Mouse (Mus musculus): ENCODE results near the gene Bach2. TPM values are rescaled to one million over a fixed set of nuclear protein-coding genes. Genes with fewer than 3 reads are reported as not detected.

Gene Bach2
- polyA plus RNA-seq, 1 experiment from 2014 or later = 5.9 TPM

- Histone ChIP-seq H3K9ac (ENCODE audit: low read depth, low read length) (no peak overlapping the region), H3K4me1 (replicated peaks; ENCODE audit: insufficient read depth, low read length) (no peaks in the 10 kb centered on the region), H3K4me3 (replicated peaks; ENCODE audit: low read depth, low read length) (no peak overlapping the region), H3K4me2 (ENCODE audit: low read length) (no peak overlapping the region), H3K36me3 (ENCODE audit: insufficient read depth, low read length) (no peaks in the 10 kb centered on the region), H3K27me3 (ENCODE audit: insufficient read depth, low read length) (no peaks in the 10 kb centered on the region), H3K9me3 (replicated peaks; ENCODE audit: low read length) (no peaks in the 10 kb centered on the region), H3K27ac (no peak overlapping the region)
- TF ChIP-seq CTCF (IDR thresholded peaks at IDR 0.05; ENCODE audit: low read depth) = no peak
- DNase-seq (ENCODE audit: low spot score) = no peak
- WGBS = 97% methylated on average over 8 of the region's 8 CpGs
- ATAC-seq (replicated peaks; ENCODE audit: low FRiP score, low read depth) = no peak
Measured at GRCm38 (mm10) chr4:32408535-32408934, 169.9 kb downstream of the Bach2 start.

- Histone ChIP-seq H3K4me3 (replicated peaks; ENCODE audit: low read depth, low read length) (no peak overlapping the region), H3K9ac (ENCODE audit: low read depth, low read length) (no peak overlapping the region), H3K4me1 (replicated peaks; ENCODE audit: insufficient read depth, low read length) (no peaks in the 10 kb centered on the region), H3K27me3 (ENCODE audit: insufficient read depth, low read length) (no peaks in the 10 kb centered on the region), H3K9me3 (replicated peaks; ENCODE audit: low read length) (no peaks in the 10 kb centered on the region), H3K36me3 (ENCODE audit: insufficient read depth, low read length) (no peaks in the 10 kb centered on the region), H3K27ac (no peak overlapping the region), H3K4me2 (ENCODE audit: low read length) (no peak overlapping the region)
- 69% methylated on average over 9 of the region's 9 CpGs for WGBS
- ATAC-seq (replicated peaks; ENCODE audit: low FRiP score, low read depth) = no peak
- TF ChIP-seq CTCF (IDR thresholded peaks at IDR 0.05; ENCODE audit: low read depth) = peak; percentile 37; the same call in 1 of the 2 replicates
- DNase-seq (ENCODE audit: low spot score) = no peak
Measured at GRCm38 (mm10) chr4:32409116-32409880, 170.7 kb downstream of the Bach2 start.

- H3K27ac ChIP-seq = no peak overlapping the region
- ATAC-seq (replicated peaks; ENCODE audit: low FRiP score, low read depth) (no peak), DNase-seq (ENCODE audit: low spot score) (no peak)
- H3K27me3 ChIP-seq (ENCODE audit: insufficient read depth, low read length) = no peaks in the 10 kb centered on the region
- no peak overlapping the region for H3K4me2 ChIP-seq (ENCODE audit: low read length)
- 78% methylated on average over 7 of the region's 7 CpGs for WGBS
- H3K9ac ChIP-seq (ENCODE audit: low read depth, low read length) = no peak overlapping the region
- peak; percentile 25; the same call in 1 of the 2 replicates for TF ChIP-seq CTCF (IDR thresholded peaks at IDR 0.05; ENCODE audit: low read depth)
- no peak overlapping the region for H3K4me3 ChIP-seq (replicated peaks; ENCODE audit: low read depth, low read length)
- H3K9me3 ChIP-seq (replicated peaks; ENCODE audit: low read length) = no peaks in the 10 kb centered on the region
- H3K36me3 ChIP-seq (ENCODE audit: insufficient read depth, low read length) = no peaks in the 10 kb centered on the region
- H3K4me1 ChIP-seq (replicated peaks; ENCODE audit: insufficient read depth, low read length) = no peaks in the 10 kb centered on the region
Measured at GRCm38 (mm10) chr4:32413063-32413462, 174.5 kb downstream of the Bach2 start.

- 74% methylated on average over 9 of the region's 9 CpGs for WGBS
- H3K4me1 ChIP-seq (replicated peaks; ENCODE audit: insufficient read depth, low read length) = no peaks in the 10 kb centered on the region
- DNase-seq (ENCODE audit: low spot score) (no peak), ATAC-seq (replicated peaks; ENCODE audit: low FRiP score, low read depth) (no peak)
- no peaks in the 10 kb centered on the region for H3K27me3 ChIP-seq (ENCODE audit: insufficient read depth, low read length)
- H3K4me2 ChIP-seq (ENCODE audit: low read length) = no peak overlapping the region
- H3K9ac ChIP-seq (ENCODE audit: low read depth, low read length) = no peak overlapping the region
- H3K36me3 ChIP-seq (ENCODE audit: insufficient read depth, low read length) = no peaks in the 10 kb centered on the region
- no peaks in the 10 kb centered on the region for H3K9me3 ChIP-seq (replicated peaks; ENCODE audit: low read length)
- no peak overlapping the region for H3K4me3 ChIP-seq (replicated peaks; ENCODE audit: low read depth, low read length)
- no peak for TF ChIP-seq CTCF (IDR thresholded peaks at IDR 0.05; ENCODE audit: low read depth)
- no peak overlapping the region for H3K27ac ChIP-seq
Measured at GRCm38 (mm10) chr4:32413505-32413904, 174.9 kb downstream of the Bach2 start.

- no peak for ATAC-seq (replicated peaks; ENCODE audit: low FRiP score, low read depth)
- WGBS = 69% methylated on average over 7 of the region's 7 CpGs
- Histone ChIP-seq H3K4me3 (replicated peaks; ENCODE audit: low read depth, low read length) (no peak overlapping the region), H3K9ac (ENCODE audit: low read depth, low read length) (no peak overlapping the region), H3K27ac (no peak overlapping the region), H3K27me3 (ENCODE audit: insufficient read depth, low read length) (no peaks in the 10 kb centered on the region), H3K9me3 (replicated peaks; ENCODE audit: low read length) (no peaks in the 10 kb centered on the region), H3K4me2 (ENCODE audit: low read length) (no peak overlapping the region), H3K4me1 (replicated peaks; ENCODE audit: insufficient read depth, low read length) (no peaks in the 10 kb centered on the region), H3K36me3 (ENCODE audit: insufficient read depth, low read length) (no peaks in the 10 kb centered on the region)
- DNase-seq (ENCODE audit: low spot score) = no peak
- no peak for TF ChIP-seq CTCF (IDR thresholded peaks at IDR 0.05; ENCODE audit: low read depth)
Measured at GRCm38 (mm10) chr4:32414959-32415358, 176.4 kb downstream of the Bach2 start.

- 89% methylated on average over 8 of the region's 8 CpGs for WGBS
- TF ChIP-seq CTCF (IDR thresholded peaks at IDR 0.05; ENCODE audit: low read depth) = no peak
- no peak overlapping the region for H3K27ac ChIP-seq
- H3K4me3 ChIP-seq (replicated peaks; ENCODE audit: low read depth, low read length) = no peak overlapping the region
- no peak overlapping the region for H3K9ac ChIP-seq (ENCODE audit: low read depth, low read length)
- ATAC-seq (replicated peaks; ENCODE audit: low FRiP score, low read depth) (no peak), DNase-seq (ENCODE audit: low spot score) (no peak)
- no peaks in the 10 kb centered on the region for H3K9me3 ChIP-seq (replicated peaks; ENCODE audit: low read length)
- H3K4me2 ChIP-seq (ENCODE audit: low read length) = no peak overlapping the region
- no peaks in the 10 kb centered on the region for H3K27me3 ChIP-seq (ENCODE audit: insufficient read depth, low read length)
- no peaks in the 10 kb centered on the region for H3K36me3 ChIP-seq (ENCODE audit: insufficient read depth, low read length)
- no peaks in the 10 kb centered on the region for H3K4me1 ChIP-seq (replicated peaks; ENCODE audit: insufficient read depth, low read length)
Measured at GRCm38 (mm10) chr4:32417939-32418338, 179.3 kb downstream of the Bach2 start.
